Mouse (Mus musculus) cerebellum, adult 2 months (tissue): ENCODE measurements around the gene Dlk1.

Experiments
- CTCF ChIP-seq: fragments of 200-500 bp; IDR thresholded peaks from 2 replicates; pipeline ENCODE4 v1.5.1; 2011; ENCODE audit warnings: low read depth, mild to moderate bottlenecking, control low read depth, low read length, moderate library complexity, borderline replicate concordance; ENCODE audit not compliant: insufficient read depth
- POLR2A ChIP-seq: fragments of 200-500 bp; IDR thresholded peaks from 2 replicates; pipeline ENCODE4 v1.6.1; 2011; ENCODE audit warnings: low read length, control low read depth, borderline replicate concordance; ENCODE audit not compliant: insufficient read depth

DNA sequence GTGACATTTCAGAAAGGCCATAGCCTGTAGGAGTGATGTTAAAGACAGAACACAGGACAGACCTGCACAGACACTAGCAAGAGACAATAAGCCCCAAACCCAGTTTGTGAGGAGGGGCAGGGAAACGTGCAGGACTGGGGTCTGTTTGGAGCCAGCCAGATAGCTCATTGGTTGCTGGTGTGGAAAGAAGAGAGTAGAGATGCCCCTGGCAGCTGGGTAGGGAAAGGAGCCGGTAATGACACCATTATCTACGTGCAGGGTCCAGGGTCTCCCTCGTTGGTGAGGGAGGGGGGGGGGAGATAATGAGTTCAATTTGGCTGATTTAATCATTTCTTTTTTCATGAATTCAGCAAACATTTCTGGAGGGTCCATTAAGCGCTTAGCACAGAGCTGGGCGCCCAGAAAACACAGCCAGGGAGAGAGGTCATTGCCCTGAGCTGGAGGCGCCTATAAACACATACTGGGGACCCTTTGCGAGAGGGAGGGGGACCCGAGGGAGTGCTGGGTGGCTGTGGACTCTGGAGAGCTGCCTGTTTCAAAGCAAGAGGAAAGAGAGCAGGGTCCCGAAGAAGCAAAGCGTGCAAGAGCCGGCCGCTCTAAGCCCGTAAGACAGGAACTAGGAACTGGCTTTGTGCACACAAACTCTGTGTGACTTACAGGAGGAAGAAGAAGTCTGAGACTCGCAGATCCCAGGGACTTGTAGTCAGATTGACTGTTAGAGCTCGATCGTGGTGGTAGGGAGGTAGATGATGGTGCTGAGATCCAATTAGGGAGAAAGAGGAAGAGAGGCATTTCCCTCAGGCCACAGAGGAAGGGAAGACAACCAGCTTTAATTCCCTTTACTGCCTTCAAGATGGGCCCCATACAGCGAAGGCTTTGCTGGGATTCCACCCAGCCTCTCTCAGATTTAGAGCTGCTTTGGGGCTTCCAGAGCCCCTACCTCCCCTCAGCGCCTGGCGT, 56.2 kb downstream of the Dlk1 start:
- TF ChIP-seq POLR2A (no peak), CTCF (no peak)
